Mouse (Mus musculus) myocyte (in vitro differentiated cells): ENCODE results near the gene Kcnk13.

Experiments
- E2F4 ChIP-seq: IDR thresholded peaks from one replicate; pipeline ENCODE4 v1.6.1; 2011; ENCODE audit warnings: mild to moderate bottlenecking, control low read depth, moderate library complexity; ENCODE audit not compliant: insufficient read depth
- MAX ChIP-seq: IDR thresholded peaks from one replicate; pipeline ENCODE4 v1.6.1; 2011; ENCODE audit warnings: low read depth, mild to moderate bottlenecking, control low read depth
- MYOG ChIP-seq, 3 experiments: IDR thresholded peaks; one replicate each; pipeline ENCODE4 v1.6.1; 2011; ENCODE audit warnings: control low read depth in 2 of 3, low read depth in 2 of 3, mild to moderate bottlenecking in 2 of 3; ENCODE audit not compliant: insufficient read length in 2 of 3, control insufficient read depth in 1 of 3, insufficient read depth in 1 of 3
- POLR2A ChIP-seq: IDR thresholded peaks from one replicate; pipeline ENCODE4 v1.6.1; 2011; ENCODE audit warnings: low read depth, mild to moderate bottlenecking, control low read depth, moderate library complexity; ENCODE audit not compliant: insufficient read length
- REST ChIP-seq: IDR thresholded peaks from one replicate; pipeline ENCODE4 v1.6.1; 2011; ENCODE audit warnings: mild to moderate bottlenecking, control low read depth, moderate library complexity; ENCODE audit not compliant: insufficient read depth, insufficient read length

GRCm38 (mm10) chr12:100073201-100073672 is 108.9 kb downstream of the Kcnk13 start:
- TF ChIP-seq POLR2A (no peak), MAX (no peak), E2F4 (no peak), MYOG (IDR thresholded peaks at IDR 0.05; ENCODE audit: control insufficient read depth in 1 of 3, insufficient read depth in 1 of 3, insufficient read length in 2 of 3, low read depth in 2 of 3) (peak; percentile 26 to 85 (median 67)), REST (no peak)
